Mouse (Mus musculus): Measurements from ENCODE around the gene Pus7. TPM values are rescaled to one million over a fixed set of nuclear protein-coding genes. Genes with fewer than 3 reads are reported as not detected.

Pus7 gene
- polyA plus RNA-seq (2012; ENCODE audit: insufficient read depth, insufficient read length, low replicate concordance, missing spikeins): not detected in 2 replicates

GRCm38 (mm10) chr5:23782931-23783877 lies at the start of gene Pus7:
Gene Pus7, minus strand, starts transcription at chr5:23783711.
- no peak within 1 kb of the TSS for H3K27ac ChIP-seq (ENCODE audit: insufficient read depth, low read depth, low read length)
- under 1% methylated on average over 82 of the region's 86 CpGs for WGBS
- H3K4me1 ChIP-seq (ENCODE audit: control insufficient read depth, insufficient read depth, low read length): peaks cover 10% of the 10 kb centered on the region
- peak within 1 kb of the TSS; percentile 87 for H3K4me3 ChIP-seq (ENCODE audit: insufficient read depth, low read depth, low read length)
- TF ChIP-seq POLR2A (IDR thresholded peaks at IDR 0.05; ENCODE audit: insufficient read depth, low read depth, low read length): peak; percentile 66
- TF ChIP-seq CTCF (IDR thresholded peaks at IDR 0.05; ENCODE audit: insufficient read depth, low read depth, low read length): no peak

DNA sequence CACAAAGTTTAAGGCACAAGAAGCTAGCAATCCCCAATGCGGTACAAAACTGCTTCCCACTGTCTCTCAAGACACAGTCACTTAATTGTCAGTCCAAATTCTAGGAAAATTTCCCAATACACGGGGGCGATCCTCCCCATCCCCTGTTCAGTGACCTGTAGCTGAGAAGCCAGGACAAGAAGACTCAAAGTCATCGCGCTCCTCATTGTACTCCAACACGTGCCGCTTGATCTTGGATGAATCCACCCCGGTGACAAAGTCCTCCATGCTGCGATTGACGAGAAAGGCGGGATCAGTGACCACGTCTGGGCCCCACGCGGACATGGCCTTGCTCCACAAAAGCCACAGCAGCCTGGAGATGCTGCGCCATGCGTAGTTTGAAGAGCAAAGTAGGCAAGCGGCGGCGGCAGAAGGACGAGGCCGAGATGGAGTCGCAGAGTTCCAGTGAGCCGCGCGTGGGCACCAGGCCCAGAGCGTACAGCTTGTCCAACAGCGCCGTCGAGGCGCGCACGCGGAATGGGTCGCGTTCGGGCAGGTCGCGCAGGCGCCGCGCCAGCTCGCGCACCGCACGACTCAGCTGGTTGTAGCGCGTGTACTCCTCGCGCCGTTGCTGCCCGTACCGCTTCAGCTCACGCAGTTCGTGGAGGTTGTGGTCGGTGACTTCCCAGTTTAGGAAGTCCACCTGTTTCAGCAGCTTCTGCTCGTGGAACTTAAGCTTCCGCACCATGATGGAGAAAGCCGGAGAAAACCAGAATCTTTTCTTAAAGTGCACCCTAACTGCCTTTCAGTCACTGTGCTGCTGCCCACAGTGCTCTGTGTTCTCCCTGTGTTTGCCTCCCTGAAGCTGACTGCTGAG lies 47.6 kb upstream of the Pus7 start:
- TF ChIP-seq POLR2A (IDR thresholded peaks at IDR 0.05; ENCODE audit: insufficient read depth, low read depth, low read length) (no peak), CTCF (IDR thresholded peaks at IDR 0.05; ENCODE audit: insufficient read depth, low read depth, low read length) (no peak)
- H3K4me1 ChIP-seq (ENCODE audit: control insufficient read depth, insufficient read depth, low read length): peaks cover 4% of the 10 kb centered on the region; the same call in 1 of the 2 replicates
- 46% methylated on average over 58 of the region's 58 CpGs for WGBS
- H3K4me3 ChIP-seq (ENCODE audit: insufficient read depth, low read depth, low read length): no peak overlapping the region
- no peak overlapping the region for H3K27ac ChIP-seq (ENCODE audit: insufficient read depth, low read depth, low read length)

GRCm38 (mm10) chr5:23826321-23827004 lies 43.0 kb upstream of the Pus7 start:
- Histone ChIP-seq H3K27ac (ENCODE audit: insufficient read depth, low read depth, low read length) (no peak overlapping the region), H3K4me1 (ENCODE audit: control insufficient read depth, insufficient read depth, low read length) (peaks cover 4% of the 10 kb centered on the region; the same call in 1 of the 2 replicates), H3K4me3 (ENCODE audit: insufficient read depth, low read depth, low read length) (no peak overlapping the region)
- 34% methylated on average over 11 of the region's 11 CpGs for WGBS
- TF ChIP-seq POLR2A (IDR thresholded peaks at IDR 0.05; ENCODE audit: insufficient read depth, low read depth, low read length) (no peak), CTCF (IDR thresholded peaks at IDR 0.05; ENCODE audit: insufficient read depth, low read depth, low read length) (no peak)

DNA sequence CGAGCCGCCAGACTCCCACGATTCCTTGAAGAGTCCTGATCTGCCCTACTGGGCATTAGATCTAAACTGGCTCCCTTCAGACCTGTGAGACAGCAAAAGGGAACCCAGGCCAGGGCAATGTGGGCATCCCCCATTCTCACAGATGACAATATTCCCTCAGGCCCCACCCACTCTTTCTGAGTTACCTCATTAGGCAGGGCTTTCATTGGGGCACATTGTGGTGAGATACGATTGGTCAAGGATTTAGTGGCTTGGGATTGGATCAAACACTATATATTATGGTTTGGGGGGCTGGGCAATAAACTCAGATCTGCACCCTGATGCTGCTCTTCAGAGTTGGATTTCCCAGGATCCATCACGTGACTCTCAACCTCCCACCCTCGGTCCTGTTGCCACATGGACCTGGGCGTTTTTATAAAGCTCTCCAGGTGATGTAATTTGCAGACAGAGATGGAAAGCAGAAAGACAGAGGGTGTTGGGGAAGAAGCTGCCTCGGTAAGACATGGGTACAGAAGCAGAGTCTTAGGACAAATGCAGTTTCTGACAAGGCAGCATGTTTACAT lies 40.7 kb upstream of the Pus7 start:
- Histone ChIP-seq H3K27ac (ENCODE audit: insufficient read depth, low read depth, low read length) (no peak overlapping the region), H3K4me1 (ENCODE audit: control insufficient read depth, insufficient read depth, low read length) (no peaks in the 10 kb centered on the region), H3K4me3 (ENCODE audit: insufficient read depth, low read depth, low read length) (no peak overlapping the region)
- TF ChIP-seq POLR2A (IDR thresholded peaks at IDR 0.05; ENCODE audit: insufficient read depth, low read depth, low read length): no peak
- TF ChIP-seq CTCF (IDR thresholded peaks at IDR 0.05; ENCODE audit: insufficient read depth, low read depth, low read length): no peak
- 80% methylated on average over 8 of the region's 8 CpGs for WGBS

GRCm38 (mm10) chr5:23822306-23822705 lies 38.8 kb upstream of the Pus7 start:
- H3K27ac ChIP-seq (ENCODE audit: insufficient read depth, low read depth, low read length): no peak overlapping the region
- WGBS: 63% methylated on average over 11 of the region's 11 CpGs
- H3K4me1 ChIP-seq (ENCODE audit: control insufficient read depth, insufficient read depth, low read length): no peaks in the 10 kb centered on the region
- H3K4me3 ChIP-seq (ENCODE audit: insufficient read depth, low read depth, low read length): no peak overlapping the region
- TF ChIP-seq POLR2A (IDR thresholded peaks at IDR 0.05; ENCODE audit: insufficient read depth, low read depth, low read length) (no peak), CTCF (IDR thresholded peaks at IDR 0.05; ENCODE audit: insufficient read depth, low read depth, low read length) (no peak)

DNA sequence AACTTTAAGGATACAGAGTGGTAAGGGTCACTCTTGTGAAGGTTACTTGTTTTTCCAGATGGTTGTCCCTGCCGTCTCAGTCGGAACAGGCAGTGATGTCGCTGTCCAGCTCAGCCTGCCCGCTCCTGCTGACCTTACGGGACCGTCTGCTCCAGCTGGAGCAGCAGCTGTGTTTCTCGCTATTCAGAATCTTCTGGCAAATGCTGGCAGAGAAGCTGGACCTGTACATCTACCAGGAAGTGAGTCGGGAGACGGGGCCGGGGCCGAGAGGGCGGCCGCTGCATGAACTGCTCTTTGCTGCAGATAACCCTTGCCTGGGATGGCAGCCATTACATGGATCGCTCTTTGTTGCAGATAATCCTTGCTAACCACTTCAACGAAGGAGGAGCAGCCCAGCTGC lies 33.2 kb upstream of the Pus7 start:
- no peak overlapping the region for H3K27ac ChIP-seq (ENCODE audit: insufficient read depth, low read depth, low read length)
- H3K4me3 ChIP-seq (ENCODE audit: insufficient read depth, low read depth, low read length): no peak overlapping the region
- H3K4me1 ChIP-seq (ENCODE audit: control insufficient read depth, insufficient read depth, low read length): no peaks in the 10 kb centered on the region
- WGBS: 93% methylated on average over 15 of the region's 15 CpGs
- no peak for TF ChIP-seq POLR2A (IDR thresholded peaks at IDR 0.05; ENCODE audit: insufficient read depth, low read depth, low read length)
- no peak for TF ChIP-seq CTCF (IDR thresholded peaks at IDR 0.05; ENCODE audit: insufficient read depth, low read depth, low read length)

- no peak for TF ChIP-seq CTCF (IDR thresholded peaks at IDR 0.05; ENCODE audit: insufficient read depth, low read depth, low read length)
- TF ChIP-seq POLR2A (IDR thresholded peaks at IDR 0.05; ENCODE audit: insufficient read depth, low read depth, low read length): no peak
- no peak overlapping the region for H3K27ac ChIP-seq (ENCODE audit: insufficient read depth, low read depth, low read length)
- WGBS: 67% methylated on average over 5 of the region's 5 CpGs
- H3K4me1 ChIP-seq (ENCODE audit: control insufficient read depth, insufficient read depth, low read length): no peaks in the 10 kb centered on the region
- H3K4me3 ChIP-seq (ENCODE audit: insufficient read depth, low read depth, low read length): no peak overlapping the region
Observed at GRCm38 (mm10) chr5:23814841-23815240, 31.3 kb upstream of the Pus7 start.

DNA sequence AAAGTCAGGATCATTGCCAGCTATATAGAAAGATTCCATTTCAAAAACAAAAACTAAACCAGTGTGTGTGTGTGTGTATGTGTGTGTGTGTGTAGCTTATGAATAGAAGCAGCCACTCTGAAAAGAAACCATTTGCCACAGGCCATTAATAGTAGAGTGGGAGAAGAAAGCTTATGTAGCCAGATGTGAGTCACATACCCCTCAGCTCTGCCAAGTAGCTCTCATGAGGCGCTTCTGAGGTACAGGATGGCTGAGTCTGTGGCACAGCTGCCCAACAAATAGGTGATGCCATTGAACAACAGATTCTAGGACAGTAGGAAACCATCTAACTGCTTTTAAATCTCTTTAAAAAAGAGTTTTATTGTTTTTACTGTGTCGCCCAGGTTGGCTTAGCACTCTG lies 9.2 kb upstream of the Pus7 start:
- Histone ChIP-seq H3K4me1 (ENCODE audit: control insufficient read depth, insufficient read depth, low read length) (no peaks in the 10 kb centered on the region), H3K4me3 (ENCODE audit: insufficient read depth, low read depth, low read length) (no peak overlapping the region), H3K27ac (ENCODE audit: insufficient read depth, low read depth, low read length) (no peak overlapping the region)
- WGBS: 53% methylated on average over 2 of the region's 2 CpGs
- TF ChIP-seq CTCF (IDR thresholded peaks at IDR 0.05; ENCODE audit: insufficient read depth, low read depth, low read length): no peak
- TF ChIP-seq POLR2A (IDR thresholded peaks at IDR 0.05; ENCODE audit: insufficient read depth, low read depth, low read length): no peak

Measured in olfactory bulb, adult 2 months (tissue).